Mouse (Mus musculus): ENCODE data around the gene Olfr393.

Gene Olfr393

DNA sequence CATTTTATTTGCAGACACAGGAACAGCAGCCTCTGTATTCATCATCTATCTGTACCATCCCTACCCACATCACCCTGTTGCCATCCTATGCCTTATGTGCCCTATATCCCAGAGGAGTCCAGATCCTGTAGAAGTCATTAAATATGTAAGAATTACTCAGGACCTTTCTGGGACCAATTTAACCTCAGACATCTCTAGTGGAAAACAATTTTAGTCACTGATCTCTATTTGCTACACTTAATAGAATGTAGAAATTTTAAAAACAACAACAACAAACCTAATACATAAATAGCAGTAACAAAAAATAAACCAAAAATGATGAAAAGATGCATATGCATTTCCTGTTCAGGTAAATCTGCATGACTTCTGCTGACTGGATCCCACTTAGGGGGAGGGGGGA lies at the start of gene Olfr393:
Olfr393 (minus strand) TSS at position 101 of the 400 bp plus-strand sequence.
- no peak for DNase-seq

DNA sequence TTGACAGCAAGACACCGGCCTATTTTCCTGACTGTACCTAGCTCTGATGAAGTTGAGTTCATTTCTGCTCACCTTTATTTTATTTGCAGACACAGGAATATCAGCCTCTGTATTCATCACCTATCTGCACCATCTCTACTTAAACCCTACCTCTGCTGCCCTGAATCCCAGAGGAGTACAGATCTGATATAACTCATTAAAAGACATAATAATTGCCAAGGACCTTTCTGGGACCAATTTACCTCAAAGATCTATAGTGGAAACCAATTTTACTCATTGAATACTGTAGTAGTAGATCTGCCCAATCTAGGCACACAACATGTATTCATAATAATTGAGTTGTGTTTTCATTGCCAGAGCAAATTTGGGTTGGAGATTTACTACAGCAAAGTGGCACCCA lies 39.4 kb upstream of the Olfr393 start, which contains the start of gene Olfr394:
Olfr394 (minus strand) TSS at position 101 of the 400 bp plus-strand sequence.
- no peak for DNase-seq

DNA sequence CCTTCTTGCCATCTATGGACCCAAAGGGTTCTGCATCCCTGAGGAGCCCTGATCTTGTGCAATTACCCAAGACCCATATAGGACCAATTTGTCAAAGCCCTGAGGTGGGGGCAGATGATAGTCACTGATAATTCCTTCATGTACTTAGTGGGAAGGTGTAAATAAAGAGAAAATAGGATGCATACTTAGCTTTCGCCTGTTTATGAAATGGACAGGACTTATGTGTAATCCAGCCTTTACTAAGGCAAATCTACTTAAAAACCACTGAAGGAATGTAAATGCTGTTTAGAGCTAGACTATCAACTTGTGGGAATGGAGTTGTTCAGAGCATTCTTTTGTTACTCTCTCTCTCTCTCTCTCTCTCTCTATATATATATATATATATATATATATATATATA lies 34.3 kb downstream of the Olfr393 start, which contains the start of gene Olfr392:
Olfr392 (minus strand) TSS at position 101 of the 400 bp plus-strand sequence.
- DNase-seq, result no peak

DNA sequence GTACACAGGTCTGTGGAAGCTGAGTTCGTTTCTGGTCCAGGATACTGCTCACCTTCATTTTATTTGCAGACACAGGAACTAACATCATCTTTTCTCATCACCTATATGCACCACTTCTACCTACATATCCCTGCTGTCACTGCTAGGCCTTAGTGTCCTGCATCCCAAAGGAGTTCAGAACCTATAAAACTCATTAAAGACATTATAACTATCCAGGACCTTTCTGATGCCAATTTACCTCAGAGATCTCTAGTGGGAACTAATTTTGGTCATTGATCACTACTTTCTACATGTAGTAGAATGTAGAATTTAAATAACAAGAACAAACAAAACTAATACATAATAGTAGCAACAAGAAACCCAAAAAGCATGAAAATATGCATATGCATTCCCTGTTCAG lies 48.3 kb downstream of the Olfr393 start, which contains the start of gene Olfr391-ps:
Olfr391-ps (minus strand) TSS at position 101 of the 400 bp plus-strand sequence.
- DNase-seq, result no peak
